Mouse (Mus musculus) cortical plate, adult 2 months (tissue): ENCODE data around the gene Cwc27. TPM values are rescaled to one million over a fixed set of nuclear protein-coding genes. Genes with fewer than 3 reads are reported as not detected.

Experiments used
- H3K27ac ChIP-seq: fragments of 200-500 bp; 2 replicates; pipeline ENCODE4 v1.5.1; 2012; ENCODE audit warnings: low read length, control low read depth, inconsistent platforms; ENCODE audit not compliant: insufficient read depth
- H3K4me1 ChIP-seq: fragments of 200-500 bp; 2 replicates; pipeline ENCODE4 v1.6.1; 2011; ENCODE audit warnings: low read length; ENCODE audit not compliant: control insufficient read depth, insufficient read depth
- H3K4me3 ChIP-seq: fragments of 200-500 bp; 2 replicates; pipeline ENCODE4 v1.5.1; 2011; ENCODE audit warnings: mild to moderate bottlenecking, low read length, control low read depth; ENCODE audit not compliant: insufficient read depth
- CTCF ChIP-seq: fragments of 200-500 bp; IDR thresholded peaks from 2 replicates; pipeline ENCODE4 v1.5.1; 2011; ENCODE audit warnings: mild to moderate bottlenecking, control low read depth, low read length; ENCODE audit not compliant: insufficient read depth; ENCODE audit errors: extremely low read depth
- POLR2A ChIP-seq: fragments of 200-500 bp; IDR thresholded peaks from 2 replicates; pipeline ENCODE4 v1.6.1; 2011; ENCODE audit warnings: mild to moderate bottlenecking, low read length, control low read depth; ENCODE audit not compliant: insufficient read depth; ENCODE audit errors: extremely low read depth
- polyA plus RNA-seq: library from polyadenylated mRNA; depleted of rRNA; stranded (reverse); fragments of >200 nt; gene quantifications from 2 replicates; pipeline ENCODE4 v1.2.3, GENCODE M21; 2012; rRNA removed

Gene Cwc27
- polyA plus RNA-seq, 1 experiment = 14.4 TPM

GRCm38 (mm10) chr13:104605111-104605510 is 211.8 kb downstream of the Cwc27 start:
- TF ChIP-seq CTCF (no peak), POLR2A (no peak)
- no peak overlapping the region for H3K27ac ChIP-seq
- H3K4me1 ChIP-seq = no peaks in the 10 kb centered on the region
- H3K4me3 ChIP-seq = no peak overlapping the region

- H3K27ac ChIP-seq = no peak overlapping the region
- TF ChIP-seq CTCF = no peak
- TF ChIP-seq POLR2A = no peak
- no peak overlapping the region for H3K4me3 ChIP-seq
- no peaks in the 10 kb centered on the region for H3K4me1 ChIP-seq
These were observed 214.7 kb downstream of the Cwc27 start for GRCm38 (mm10) chr13:104602197-104602596.

DNA sequence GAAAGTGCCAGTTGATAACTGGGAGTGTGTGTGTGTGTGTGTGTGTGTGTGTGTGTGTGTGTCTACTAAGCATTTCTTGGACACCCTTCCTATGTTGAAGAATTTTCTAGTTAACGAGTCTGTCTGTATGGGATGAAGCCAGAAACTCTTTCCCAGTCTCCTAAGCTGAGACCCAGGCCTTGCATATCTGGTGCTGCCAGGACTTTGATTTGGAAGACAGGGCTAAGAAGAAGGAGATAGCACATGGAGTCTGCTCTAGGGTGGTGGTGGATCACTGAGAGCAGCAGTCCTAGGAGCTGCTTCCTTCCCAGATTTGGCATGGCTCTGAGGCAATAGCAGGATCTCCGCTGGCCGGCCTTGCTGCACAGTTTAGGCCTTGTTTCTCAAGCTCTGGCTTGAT is 215.2 kb downstream of the Cwc27 start:
- Histone ChIP-seq H3K27ac (no peak overlapping the region), H3K4me3 (no peak overlapping the region), H3K4me1 (no peaks in the 10 kb centered on the region)
- TF ChIP-seq CTCF = no peak
- no peak for TF ChIP-seq POLR2A

- Histone ChIP-seq H3K4me3 (no peak overlapping the region), H3K27ac (no peak overlapping the region), H3K4me1 (no peaks in the 10 kb centered on the region)
- TF ChIP-seq POLR2A (no peak), CTCF (no peak)
These were observed 220.7 kb downstream of the Cwc27 start for GRCm38 (mm10) chr13:104596199-104596598.

- no peak for TF ChIP-seq CTCF
- no peak for TF ChIP-seq POLR2A
These were observed 222.1 kb downstream of the Cwc27 start for GRCm38 (mm10) chr13:104594820-104595351.

DNA sequence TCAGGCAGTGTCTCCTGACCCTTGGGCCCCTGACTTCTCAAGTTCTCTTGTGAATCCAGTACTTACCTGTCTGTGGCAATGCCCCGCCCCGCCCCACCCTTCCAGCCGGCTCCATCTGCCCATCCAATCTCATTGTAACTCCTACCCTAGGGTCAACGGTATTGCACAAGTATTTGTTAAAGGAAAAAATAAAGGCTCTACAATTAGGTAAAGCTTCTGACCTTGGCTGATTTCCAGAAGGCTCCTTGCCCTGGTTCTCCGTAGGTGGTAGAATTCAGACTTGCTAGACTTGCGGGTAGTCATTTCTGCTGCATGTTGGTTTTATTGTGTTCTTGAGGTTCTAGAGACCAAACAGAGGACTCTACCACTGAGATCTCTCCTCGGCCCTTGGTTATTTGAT is 226.0 kb downstream of the Cwc27 start:
- H3K4me3 ChIP-seq = no peak overlapping the region
- TF ChIP-seq POLR2A (no peak), CTCF (no peak)
- H3K27ac ChIP-seq = no peak overlapping the region
- H3K4me1 ChIP-seq = no peaks in the 10 kb centered on the region; the same call in 1 of the 2 replicates

More at GRCm38 (mm10) chr13:104594820-104595351, 222.1 kb downstream of the Cwc27 start:
- Histone ChIP-seq H3K4me3 (no peak overlapping the region), H3K4me1 (no peaks in the 10 kb centered on the region), H3K27ac (no peak overlapping the region)

DNA sequence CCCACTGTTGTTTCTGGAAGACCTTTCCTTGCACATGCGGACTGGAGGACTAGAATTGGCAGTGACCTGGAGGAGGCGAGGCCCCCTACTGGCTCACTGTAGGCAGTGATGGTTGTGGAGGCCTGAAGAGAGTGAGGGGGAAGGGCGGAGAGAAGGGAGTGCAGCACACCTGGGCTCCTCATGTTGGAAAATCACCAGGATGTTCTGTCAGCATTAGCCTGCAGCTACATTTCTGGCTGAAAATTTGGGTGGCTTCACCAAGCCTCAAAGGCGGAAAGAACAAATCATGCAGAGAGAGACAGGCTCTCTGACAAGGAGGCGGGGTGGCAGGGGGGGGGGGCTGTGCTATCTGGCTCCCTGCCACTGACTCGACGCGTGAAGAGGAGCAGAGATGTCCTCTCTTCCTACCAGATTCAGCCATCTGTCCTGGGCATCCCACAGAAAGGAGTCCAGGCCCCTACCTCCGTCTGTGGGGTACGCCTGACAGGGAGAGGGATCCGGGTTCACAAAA is 226.8 kb downstream of the Cwc27 start:
- TF ChIP-seq CTCF (0 out of 2 replicates have a peak, but pooled peaks have one; percentile 5), POLR2A (no peak)
- Histone ChIP-seq H3K4me1 (no peaks in the 10 kb centered on the region; the same call in 1 of the 2 replicates), H3K27ac (no peak overlapping the region), H3K4me3 (no peak overlapping the region)

GRCm38 (mm10) chr13:104588383-104588782 is 228.6 kb downstream of the Cwc27 start:
- TF ChIP-seq POLR2A = no peak
- no peak for TF ChIP-seq CTCF
- Histone ChIP-seq H3K4me3 (no peak overlapping the region), H3K27ac (no peak overlapping the region), H3K4me1 (no peaks in the 10 kb centered on the region; the same call in 1 of the 2 replicates)

Other genes with a start within 250 kb of the Cwc27 start
- 18.2 and 18.4 TPM in 2 replicates for gene Srek1ip1, start 24.7 kb downstream of the Cwc27 start, polyA plus RNA-seq
- 0.10 TPM in 1 of 2 replicates, not detected in the other for gene Shisal2b, start 46.8 kb upstream of the Cwc27 start, polyA plus RNA-seq
- gene Rgs7bp, start 237.8 kb upstream of the Cwc27 start, polyA plus RNA-seq = 86.7 and 90.1 TPM in 2 replicates